Mouse (Mus musculus) spleen, adult 2 months (tissue): ENCODE data around the gene Nr1h2.

Source experiments
- CTCF ChIP-seq: fragments of 200-500 bp; IDR thresholded peaks from 2 replicates; pipeline ENCODE4 v1.5.1; 2011; ENCODE audit warnings: mild to moderate bottlenecking, inconsistent platforms; ENCODE audit not compliant: insufficient read depth, insufficient read length, insufficient replicate concordance; ENCODE audit errors: extremely low read depth
- POLR2A ChIP-seq: fragments of 200-500 bp; IDR thresholded peaks from 2 replicates; pipeline ENCODE4 v1.6.1; 2011; ENCODE audit warnings: low read depth, low read length, inconsistent platforms

DNA sequence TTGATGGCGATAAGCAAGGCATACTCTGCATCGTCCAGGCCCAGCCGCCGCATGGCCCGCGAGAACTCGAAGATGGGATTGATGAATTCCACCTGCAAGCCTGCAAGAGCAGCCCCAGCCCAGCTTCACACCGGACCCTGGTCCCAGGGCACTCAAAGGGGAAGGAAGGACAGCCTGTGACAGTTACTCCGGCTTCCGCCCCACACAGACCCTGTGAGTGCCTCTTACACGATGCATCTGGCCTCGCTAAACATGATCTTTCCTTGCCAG, 3.4 kb downstream of the Nr1h2 start:
- TF ChIP-seq CTCF (no peak), POLR2A (no peak)
